Mouse (Mus musculus): ENCODE measurements around the gene Allc. TPM values are rescaled to one million over a fixed set of nuclear protein-coding genes. Genes with fewer than 3 reads are reported as not detected.

Gene Allc
- polyA plus RNA-seq, 1 experiment from 2014 or later = not detected

GRCm38 (mm10) chr12:28596851-28597250 is 14.5 kb upstream of the Allc start:
- Histone ChIP-seq H3K9me3 (replicated peaks; ENCODE audit: control insufficient read depth, low read length) (no peaks in the 10 kb centered on the region), H3K4me3 (ENCODE audit: low read depth, low read length) (no peak overlapping the region), H3K4me1 (ENCODE audit: control insufficient read depth, insufficient read depth, low read length) (peaks cover 11% of the 10 kb centered on the region), H3K27me3 (ENCODE audit: control insufficient read depth, insufficient read depth, low read length) (peaks cover 2% of the 10 kb centered on the region; the same call in 1 of the 2 replicates), H3K4me2 (no peak overlapping the region), H3K27ac (ENCODE audit: low read depth, low read length) (no peak overlapping the region), H3K36me3 (ENCODE audit: control insufficient read depth, insufficient read depth, low read length) (no peaks in the 10 kb centered on the region), H3K9ac (ENCODE audit: low read depth, low read length) (no peak overlapping the region)
- no peak for ATAC-seq (replicated peaks; ENCODE audit: insufficient number of reproducible peaks, low FRiP score, low TSS enrichment)

GRCm38 (mm10) chr12:28590428-28590827 is 8.1 kb upstream of the Allc start:
- H3K4me1 ChIP-seq (ENCODE audit: control insufficient read depth, insufficient read depth, low read length) = peaks cover 5% of the 10 kb centered on the region; the same call in 1 of the 2 replicates
- peaks cover 7% of the 10 kb centered on the region for H3K27me3 ChIP-seq (ENCODE audit: control insufficient read depth, insufficient read depth, low read length)
- H3K27ac ChIP-seq (ENCODE audit: low read depth, low read length) = no peak overlapping the region
- H3K9ac ChIP-seq (ENCODE audit: low read depth, low read length) = no peak overlapping the region
- H3K9me3 ChIP-seq (replicated peaks; ENCODE audit: control insufficient read depth, low read length) = no peaks in the 10 kb centered on the region
- no peak for ATAC-seq (replicated peaks; ENCODE audit: insufficient number of reproducible peaks, low FRiP score, low TSS enrichment)
- H3K4me3 ChIP-seq (ENCODE audit: low read depth, low read length) = no peak overlapping the region
- no peak overlapping the region for H3K4me2 ChIP-seq
- WGBS (ENCODE audit: insufficient replicate concordance) = 37% methylated on average over 13 of the region's 13 CpGs
- H3K36me3 ChIP-seq (ENCODE audit: control insufficient read depth, insufficient read depth, low read length) = no peaks in the 10 kb centered on the region

GRCm38 (mm10) chr12:28589090-28589868 is 7.0 kb upstream of the Allc start:
- Histone ChIP-seq H3K9me3 (replicated peaks; ENCODE audit: control insufficient read depth, low read length) (no peaks in the 10 kb centered on the region), H3K4me3 (ENCODE audit: low read depth, low read length) (peak overlapping the region; percentile 40), H3K27ac (ENCODE audit: low read depth, low read length) (no peak overlapping the region), H3K9ac (ENCODE audit: low read depth, low read length) (peak overlapping the region; percentile 59), H3K4me1 (ENCODE audit: control insufficient read depth, insufficient read depth, low read length) (peaks cover 5% of the 10 kb centered on the region; the same call in 1 of the 2 replicates), H3K4me2 (peak overlapping the region; percentile 73), H3K36me3 (ENCODE audit: control insufficient read depth, insufficient read depth, low read length) (no peaks in the 10 kb centered on the region), H3K27me3 (ENCODE audit: control insufficient read depth, insufficient read depth, low read length) (peaks cover 7% of the 10 kb centered on the region)
- ATAC-seq (replicated peaks; ENCODE audit: insufficient number of reproducible peaks, low FRiP score, low TSS enrichment) = peak; percentile 64
- 9% methylated on average over 24 of the region's 24 CpGs for WGBS (ENCODE audit: insufficient replicate concordance)

- ATAC-seq (replicated peaks; ENCODE audit: insufficient number of reproducible peaks, low FRiP score, low TSS enrichment) = no peak
- no peak overlapping the region for H3K27ac ChIP-seq (ENCODE audit: low read depth, low read length)
- no peaks in the 10 kb centered on the region for H3K9me3 ChIP-seq (replicated peaks; ENCODE audit: control insufficient read depth, low read length)
- H3K9ac ChIP-seq (ENCODE audit: low read depth, low read length) = no peak overlapping the region
- H3K36me3 ChIP-seq (ENCODE audit: control insufficient read depth, insufficient read depth, low read length) = no peaks in the 10 kb centered on the region
- 72% methylated on average over 6 of the region's 6 CpGs for WGBS (ENCODE audit: insufficient replicate concordance)
- no peak overlapping the region for H3K4me3 ChIP-seq (ENCODE audit: low read depth, low read length)
- H3K4me2 ChIP-seq = no peak overlapping the region
- peaks cover 7% of the 10 kb centered on the region for H3K27me3 ChIP-seq (ENCODE audit: control insufficient read depth, insufficient read depth, low read length)
- peaks cover 5% of the 10 kb centered on the region; the same call in 1 of the 2 replicates for H3K4me1 ChIP-seq (ENCODE audit: control insufficient read depth, insufficient read depth, low read length)
Measured at GRCm38 (mm10) chr12:28587949-28588348, 5.6 kb upstream of the Allc start.

GRCm38 (mm10) chr12:28584036-28584435 is 1.7 kb upstream of the Allc start:
- 57% methylated on average over 3 of the region's 3 CpGs for WGBS (ENCODE audit: insufficient replicate concordance)
- no peaks in the 10 kb centered on the region for H3K36me3 ChIP-seq (ENCODE audit: control insufficient read depth, insufficient read depth, low read length)
- no peaks in the 10 kb centered on the region for H3K4me1 ChIP-seq (ENCODE audit: control insufficient read depth, insufficient read depth, low read length)
- H3K9me3 ChIP-seq (replicated peaks; ENCODE audit: control insufficient read depth, low read length) = no peaks in the 10 kb centered on the region
- H3K27me3 ChIP-seq (ENCODE audit: control insufficient read depth, insufficient read depth, low read length) = peaks cover 5% of the 10 kb centered on the region
- H3K4me3 ChIP-seq (ENCODE audit: low read depth, low read length) = no peak overlapping the region
- H3K27ac ChIP-seq (ENCODE audit: low read depth, low read length) = no peak overlapping the region
- H3K4me2 ChIP-seq = no peak overlapping the region
- H3K9ac ChIP-seq (ENCODE audit: low read depth, low read length) = no peak overlapping the region
- no peak for ATAC-seq (replicated peaks; ENCODE audit: insufficient number of reproducible peaks, low FRiP score, low TSS enrichment)

GRCm38 (mm10) chr12:28579132-28579531 is 3.2 kb downstream of the Allc start:
- 27% methylated on average over 4 of the region's 4 CpGs for WGBS (ENCODE audit: insufficient replicate concordance)
- Histone ChIP-seq H3K27ac (ENCODE audit: low read depth, low read length) (no peak overlapping the region), H3K27me3 (ENCODE audit: control insufficient read depth, insufficient read depth, low read length) (no peaks in the 10 kb centered on the region)

GRCm38 (mm10) chr12:28578147-28578546 is 4.2 kb downstream of the Allc start:
- no peaks in the 10 kb centered on the region for H3K36me3 ChIP-seq (ENCODE audit: control insufficient read depth, insufficient read depth, low read length)
- H3K9me3 ChIP-seq (replicated peaks; ENCODE audit: control insufficient read depth, low read length) = no peaks in the 10 kb centered on the region
- H3K27ac ChIP-seq (ENCODE audit: low read depth, low read length) = no peak overlapping the region
- H3K4me2 ChIP-seq = no peak overlapping the region
- 76% methylated on average over 3 of the region's 3 CpGs for WGBS (ENCODE audit: insufficient replicate concordance)
- H3K9ac ChIP-seq (ENCODE audit: low read depth, low read length) = no peak overlapping the region
- no peaks in the 10 kb centered on the region for H3K4me1 ChIP-seq (ENCODE audit: control insufficient read depth, insufficient read depth, low read length)
- ATAC-seq (replicated peaks; ENCODE audit: insufficient number of reproducible peaks, low FRiP score, low TSS enrichment) = no peak
- no peak overlapping the region for H3K4me3 ChIP-seq (ENCODE audit: low read depth, low read length)
- no peaks in the 10 kb centered on the region for H3K27me3 ChIP-seq (ENCODE audit: control insufficient read depth, insufficient read depth, low read length)

More at GRCm38 (mm10) chr12:28579132-28579531, 3.2 kb downstream of the Allc start:
- no peak overlapping the region for H3K4me2 ChIP-seq
- no peak for ATAC-seq (replicated peaks; ENCODE audit: insufficient number of reproducible peaks, low FRiP score, low TSS enrichment)
- H3K36me3 ChIP-seq (ENCODE audit: control insufficient read depth, insufficient read depth, low read length) = no peaks in the 10 kb centered on the region
- no peak overlapping the region for H3K9ac ChIP-seq (ENCODE audit: low read depth, low read length)
- H3K4me3 ChIP-seq (ENCODE audit: low read depth, low read length) = no peak overlapping the region
- H3K4me1 ChIP-seq (ENCODE audit: control insufficient read depth, insufficient read depth, low read length) = no peaks in the 10 kb centered on the region
- H3K9me3 ChIP-seq (replicated peaks; ENCODE audit: control insufficient read depth, low read length) = no peaks in the 10 kb centered on the region

- H3K9ac ChIP-seq (ENCODE audit: low read depth, low read length) = no peak overlapping the region
- H3K9me3 ChIP-seq (replicated peaks; ENCODE audit: control insufficient read depth, low read length) = no peaks in the 10 kb centered on the region
- no peaks in the 10 kb centered on the region for H3K4me1 ChIP-seq (ENCODE audit: control insufficient read depth, insufficient read depth, low read length)
- H3K36me3 ChIP-seq (ENCODE audit: control insufficient read depth, insufficient read depth, low read length) = no peaks in the 10 kb centered on the region
- ATAC-seq (replicated peaks; ENCODE audit: insufficient number of reproducible peaks, low FRiP score, low TSS enrichment) = no peak
- no peak overlapping the region for H3K27ac ChIP-seq (ENCODE audit: low read depth, low read length)
- no peak overlapping the region for H3K4me2 ChIP-seq
- H3K4me3 ChIP-seq (ENCODE audit: low read depth, low read length) = no peak overlapping the region
- WGBS (ENCODE audit: insufficient replicate concordance) = 58% methylated on average over 6 of the region's 6 CpGs
- H3K27me3 ChIP-seq (ENCODE audit: control insufficient read depth, insufficient read depth, low read length) = no peaks in the 10 kb centered on the region
Measured at GRCm38 (mm10) chr12:28575366-28576070, 6.8 kb downstream of the Allc start.
